Mouse (Mus musculus) midbrain, postnatal 0 days (tissue): ENCODE measurements around the gene Kalrn. TPM values are rescaled to one million over a fixed set of nuclear protein-coding genes. Genes with fewer than 3 reads are reported as not detected.

Experiments
- ATAC-seq: fragments of 200-750 bp; cut with Nextera tagmentation; 2 replicates; pipeline ENCODE4 v1.8.0; 2017; ENCODE audit warnings: moderate number of reproducible peaks, mild to moderate bottlenecking, moderate TSS enrichment, moderate library complexity; ENCODE audit not compliant: low FRiP score
- DNase-seq: peaks from one replicate; pipeline ENCODE4 v3.0.0-alpha.2; 2015; ENCODE audit warnings: low spot score
- H3K27ac ChIP-seq: fragments of 300-500 bp; sonication (generic); 2 replicates; pipeline ENCODE4 v1.5.1; 2014; ENCODE audit warnings: low read depth, mild to moderate bottlenecking, low read length, mixed read lengths
- H3K27me3 ChIP-seq: fragments of 300-500 bp; sonication (generic); 2 replicates; pipeline ENCODE4 v1.6.1; 2014; ENCODE audit warnings: low read length, control low read depth, mixed read lengths; ENCODE audit not compliant: insufficient read depth
- H3K36me3 ChIP-seq: fragments of 300-500 bp; sonication (generic); 2 replicates; pipeline ENCODE4 v1.6.1; 2014; ENCODE audit warnings: low read length, control low read depth, mixed read lengths; ENCODE audit not compliant: insufficient read depth
- H3K4me1 ChIP-seq: fragments of 300-500 bp; sonication (generic); 2 replicates; pipeline ENCODE4 v1.6.1; 2014; ENCODE audit warnings: mild to moderate bottlenecking, control low read depth, antibody characterized with exemption, low read length, mixed read lengths; ENCODE audit not compliant: insufficient read depth
- H3K4me2 ChIP-seq: fragments of 300-500 bp; sonication (generic); 2 replicates; pipeline ENCODE4 v1.6.1; 2014; ENCODE audit warnings: low read depth, mild to moderate bottlenecking, low read length, mixed read lengths; ENCODE audit not compliant: poor library complexity, severe bottlenecking
- H3K4me3 ChIP-seq: fragments of 300-500 bp; sonication (generic); 2 replicates; pipeline ENCODE4 v1.5.1; 2014; ENCODE audit warnings: low read depth, mild to moderate bottlenecking, low read length, moderate library complexity
- H3K9ac ChIP-seq: fragments of 300-500 bp; sonication (generic); replicated peaks from 2 replicates; pipeline ENCODE4 v1.6.1; 2014; ENCODE audit warnings: mild to moderate bottlenecking, low read length, moderate library complexity, mixed read lengths; ENCODE audit not compliant: poor library complexity, severe bottlenecking
- H3K9me3 ChIP-seq: fragments of 300-500 bp; sonication (generic); 2 replicates; pipeline ENCODE4 v1.6.1; 2016; ENCODE audit warnings: low read length, control low read depth
- CTCF ChIP-seq: IDR thresholded peaks from 2 replicates; pipeline ENCODE4 v1.5.1; 2016; ENCODE audit warnings: antibody characterized with exemption, mild to moderate bottlenecking
- WGBS: fragments of 180-500 bp; shearing (Covaris S2); extraction: QIAGEN DNeasy Blood & Tissue Kit; methylation state at CpG from one replicate; pipeline ENCODE4 v1.1.7; 2014; 5-methylcytosine and 5-hydroxymethylcytosine counted together
- polyA plus RNA-seq: library from polyadenylated mRNA; unstranded; fragments of >200 nt; fragmentation: Nextera tagmentation; extraction: Ambion mirVana; gene quantifications from 2 replicates; pipeline ENCODE4 v1.2.1, GENCODE M21; 2015
- total RNA-seq: library from RNA; depleted of rRNA; stranded (reverse); fragments of >200 nt; gene quantifications from 2 replicates; pipeline ENCODE4 v1.2.3, GENCODE M21; 2014

Gene Kalrn
- total and polyA plus RNA-seq, 2 experiments from 2014 or later = 23.6 to 128 TPM

DNA sequence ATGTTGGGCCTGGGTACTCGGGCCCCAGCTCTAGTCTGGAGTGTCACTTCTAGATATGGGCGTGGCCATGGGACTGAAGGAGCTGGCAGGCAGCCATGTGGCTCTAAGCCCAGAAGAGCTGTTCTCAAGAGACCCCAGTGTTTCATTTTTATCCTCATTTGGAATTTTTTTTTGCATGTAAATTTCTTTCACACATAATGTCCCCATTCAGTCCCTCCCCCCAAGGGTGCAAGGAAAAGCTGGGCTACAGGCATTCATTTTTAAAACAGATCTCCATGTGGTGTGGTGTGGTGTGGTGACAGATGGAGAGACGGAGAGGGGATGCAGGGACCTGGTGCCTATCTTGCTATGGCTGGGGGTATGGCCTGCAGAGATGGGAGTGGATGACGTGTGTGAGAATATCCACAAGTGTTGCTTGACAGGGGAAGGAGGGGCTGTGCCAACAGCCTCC, 569.2 kb downstream of the Kalrn start:
- Histone ChIP-seq H3K9ac (no peak overlapping the region), H3K4me3 (no peak overlapping the region), H3K27me3 (no peaks in the 10 kb centered on the region), H3K27ac (peak overlapping the region; percentile 55), H3K36me3 (0 out of 2 replicates have a peak, but pooled peaks cover 3% of the 10 kb centered on the region), H3K4me1 (no peaks in the 10 kb centered on the region), H3K9me3 (no peaks in the 10 kb centered on the region), H3K4me2 (no peak overlapping the region)
- TF ChIP-seq CTCF = no peak
- 22% methylated on average over 4 of the region's 4 CpGs for WGBS
- ATAC-seq (peak; percentile 75), DNase-seq (peak; percentile 90)

DNA sequence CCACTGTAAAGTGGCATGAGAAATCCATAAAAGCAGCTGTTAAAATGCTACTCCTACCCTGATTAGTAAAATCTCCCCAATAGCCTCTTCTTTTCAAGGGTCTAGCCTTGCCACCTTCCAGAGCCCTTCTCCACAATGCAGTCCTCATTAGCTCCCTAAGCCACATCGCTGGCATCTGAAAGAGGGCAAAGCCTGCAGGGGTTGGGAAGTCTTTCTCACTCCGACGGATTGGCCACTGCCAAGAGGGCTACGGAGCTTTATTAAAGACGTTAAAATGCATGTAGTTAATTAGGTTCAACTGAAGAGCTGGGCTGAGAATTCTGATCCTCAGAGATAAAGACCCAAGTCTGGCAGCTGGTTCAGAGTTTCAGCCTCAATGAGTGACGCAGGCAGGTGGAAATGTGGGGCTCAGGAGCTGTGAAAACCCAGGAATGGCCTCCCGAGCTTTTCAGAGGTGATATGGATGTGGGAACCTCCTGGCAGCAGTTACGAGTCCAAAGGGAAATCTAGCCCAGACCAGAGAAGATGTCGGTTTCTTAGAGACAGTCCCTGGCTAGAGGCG, 569.7 kb downstream of the Kalrn start:
- no peaks in the 10 kb centered on the region for H3K4me1 ChIP-seq
- H3K9ac ChIP-seq = no peak overlapping the region
- peak overlapping the region; percentile 55 for H3K27ac ChIP-seq
- no peak overlapping the region for H3K4me2 ChIP-seq
- peak; percentile 47 for DNase-seq
- 0 out of 2 replicates have a peak, but pooled peaks have one; percentile 22 for ATAC-seq
- H3K27me3 ChIP-seq = no peaks in the 10 kb centered on the region
- 0 out of 2 replicates have a peak, but pooled peaks cover 3% of the 10 kb centered on the region for H3K36me3 ChIP-seq
- H3K4me3 ChIP-seq = no peak overlapping the region
- no peaks in the 10 kb centered on the region for H3K9me3 ChIP-seq
- WGBS = 29% methylated on average over 10 of the region's 10 CpGs
- TF ChIP-seq CTCF = no peak

DNA sequence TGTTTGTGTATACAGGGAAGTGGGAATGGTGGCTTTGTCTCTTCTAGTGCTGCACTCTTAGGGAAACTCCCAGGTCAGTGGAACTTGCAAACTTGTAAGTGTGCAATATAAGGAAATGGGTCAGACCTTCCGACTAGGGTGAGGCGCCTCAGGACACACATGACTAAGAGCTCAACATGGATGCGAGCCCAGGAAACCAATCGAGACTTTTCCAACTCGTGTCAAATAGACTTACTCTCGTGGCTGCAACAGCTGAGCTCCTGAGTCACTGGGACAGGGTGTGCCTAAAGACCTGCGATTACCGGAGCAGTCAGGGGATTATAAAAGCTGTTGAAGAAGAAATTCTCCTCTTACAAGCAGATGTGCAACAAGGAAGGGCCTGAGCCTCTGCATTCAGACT, 572.6 kb downstream of the Kalrn start:
- TF ChIP-seq CTCF = no peak

DNA sequence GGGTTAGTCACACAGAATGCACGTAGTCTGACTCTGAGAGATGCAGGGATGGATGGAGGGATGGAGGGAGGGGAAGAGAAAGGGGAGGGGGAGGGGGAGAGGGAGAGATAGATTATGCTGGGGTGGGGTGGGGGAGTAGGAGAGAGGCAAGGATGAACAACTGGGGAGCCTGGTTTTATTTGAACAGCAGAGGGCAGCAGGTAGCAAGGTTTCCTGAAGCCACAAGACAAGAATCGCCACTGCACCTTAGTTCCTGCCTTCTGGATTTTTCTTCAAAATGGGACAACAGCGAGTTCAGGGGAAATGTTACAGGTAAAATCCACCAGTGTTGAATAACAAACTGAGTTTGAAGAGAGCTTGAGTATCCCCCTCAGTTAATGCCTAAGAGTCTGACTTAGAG, 573.9 kb downstream of the Kalrn start:
- peak; percentile 70 for TF ChIP-seq CTCF
- 0 out of 2 replicates have a peak, but pooled peaks cover 3% of the 10 kb centered on the region for H3K36me3 ChIP-seq
- no peaks in the 10 kb centered on the region for H3K4me1 ChIP-seq
- 30% methylated on average over 3 of the region's 3 CpGs for WGBS
- DNase-seq = peak; percentile 66
- ATAC-seq = no peak
- no peak overlapping the region for H3K27ac ChIP-seq
- H3K9ac ChIP-seq = no peak overlapping the region
- H3K4me2 ChIP-seq = no peak overlapping the region
- no peak overlapping the region for H3K4me3 ChIP-seq
- H3K27me3 ChIP-seq = no peaks in the 10 kb centered on the region
- no peaks in the 10 kb centered on the region for H3K9me3 ChIP-seq

More for the DNA sequence above, 572.6 kb downstream of the Kalrn start:
- no peak overlapping the region for H3K9ac ChIP-seq
- WGBS = 84% methylated on average over 8 of the region's 8 CpGs
- H3K4me1 ChIP-seq = no peaks in the 10 kb centered on the region
- no peak overlapping the region for H3K4me2 ChIP-seq
- H3K27ac ChIP-seq = no peak overlapping the region
- ATAC-seq (no peak), DNase-seq (no peak)
- no peaks in the 10 kb centered on the region for H3K27me3 ChIP-seq
- 0 out of 2 replicates have a peak, but pooled peaks cover 3% of the 10 kb centered on the region for H3K36me3 ChIP-seq
- H3K4me3 ChIP-seq = no peak overlapping the region
- no peaks in the 10 kb centered on the region for H3K9me3 ChIP-seq

DNA sequence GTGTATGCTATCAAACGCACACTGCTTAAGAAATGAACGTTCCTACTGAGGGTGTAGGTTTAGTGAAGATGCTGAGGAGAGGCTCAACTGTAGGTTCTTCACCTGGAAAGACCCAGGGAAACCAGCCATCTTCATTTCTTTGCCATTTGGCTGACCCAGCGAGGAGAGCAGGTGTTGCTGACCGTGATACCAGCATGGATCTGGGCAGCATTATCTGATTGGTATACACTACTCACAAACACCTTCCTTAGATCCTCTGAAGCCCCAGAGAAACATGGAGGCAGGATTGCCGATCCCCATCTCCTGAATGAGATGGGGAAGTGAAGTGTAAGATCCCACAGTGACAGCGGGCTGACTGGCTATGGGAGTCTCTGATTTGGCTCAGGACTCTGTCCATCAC, 575.3 kb downstream of the Kalrn start:
- Histone ChIP-seq H3K4me3 (no peak overlapping the region), H3K4me1 (no peaks in the 10 kb centered on the region), H3K4me2 (no peak overlapping the region), H3K36me3 (0 out of 2 replicates have a peak, but pooled peaks cover 2% of the 10 kb centered on the region), H3K9me3 (no peaks in the 10 kb centered on the region), H3K9ac (no peak overlapping the region), H3K27me3 (no peaks in the 10 kb centered on the region), H3K27ac (no peak overlapping the region)
- 89% methylated on average over 6 of the region's 6 CpGs for WGBS
- ATAC-seq = no peak
- DNase-seq = no peak
- TF ChIP-seq CTCF = no peak

DNA sequence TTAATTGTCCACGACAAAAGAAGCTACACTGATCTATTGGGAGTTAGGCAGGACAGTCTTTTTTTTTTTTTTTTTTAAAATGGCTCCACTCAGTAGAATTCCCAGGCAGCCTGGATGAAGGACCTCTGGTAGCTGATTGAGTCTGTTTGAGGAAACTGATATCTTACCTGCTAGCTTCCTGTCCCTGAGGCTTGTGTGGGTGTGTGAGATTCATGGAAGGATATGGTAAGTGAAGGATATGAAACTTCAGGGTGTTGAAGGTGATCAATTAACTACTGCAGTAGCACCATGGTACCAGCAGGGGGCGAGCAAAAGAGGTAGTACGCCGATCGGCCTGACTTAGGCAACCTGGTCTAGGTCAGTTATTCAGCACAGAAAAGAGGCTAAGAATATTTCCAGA, 577.3 kb downstream of the Kalrn start:
- Histone ChIP-seq H3K4me2 (no peak overlapping the region), H3K27me3 (no peaks in the 10 kb centered on the region), H3K36me3 (no peaks in the 10 kb centered on the region), H3K4me3 (no peak overlapping the region), H3K9ac (no peak overlapping the region), H3K4me1 (no peaks in the 10 kb centered on the region), H3K9me3 (no peaks in the 10 kb centered on the region), H3K27ac (no peak overlapping the region)
- ATAC-seq = no peak
- DNase-seq = peak; percentile 73
- WGBS = 7% methylated on average over 5 of the region's 5 CpGs
- peak; percentile 86 for TF ChIP-seq CTCF
